Mouse (Mus musculus): ENCODE results near the gene Smim7.

DNA sequence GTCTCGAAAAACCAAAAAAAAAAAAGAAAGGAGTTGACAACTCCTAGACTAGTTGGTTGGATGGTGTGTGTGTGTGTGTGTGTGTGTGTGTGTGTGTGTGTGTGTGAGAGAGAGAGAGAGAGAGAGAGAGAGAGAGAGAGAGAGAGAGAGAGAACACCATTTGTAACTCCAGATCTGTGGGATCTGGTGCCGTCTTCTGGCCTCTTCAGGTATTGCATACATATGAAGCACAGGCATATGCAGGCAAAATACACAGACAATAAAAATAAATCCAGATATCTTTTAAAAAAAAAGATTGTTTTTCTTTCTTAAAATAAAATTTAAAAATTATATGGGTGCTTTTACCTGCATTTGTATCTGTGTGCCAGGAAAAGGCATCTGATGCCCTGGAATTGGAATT lies 19.3 kb upstream of the Smim7 start:
- no peak for TF ChIP-seq POLR2A (IDR thresholded peaks at IDR 0.05; ENCODE audit: low read depth, low read length)
- TF ChIP-seq CTCF (conservative IDR thresholded peaks at IDR 0.05; ENCODE audit: insufficient read depth, insufficient read length, low read depth, low read length): no peak
